Mouse (Mus musculus) forebrain, embryonic 10.5 days (tissue): ENCODE data around the gene Pts. TPM values are rescaled to one million over a fixed set of nuclear protein-coding genes. Genes with fewer than 3 reads are reported as not detected.

Experiments
- DNase-seq: peaks from one replicate; pipeline ENCODE4 v3.0.0-alpha.2; 2017; ENCODE audit warnings: low spot score; ENCODE audit errors: extremely low spot score
- H3K27ac ChIP-seq: fragments of 300-500 bp; sonication (generic); 2 replicates; pipeline ENCODE4 v1.5.1; 2016; ENCODE audit warnings: mild to moderate bottlenecking
- H3K27me3 ChIP-seq: fragments of 300-500 bp; sonication (generic); 2 replicates; pipeline ENCODE4 v1.6.1; 2016; ENCODE audit warnings: mild to moderate bottlenecking; ENCODE audit not compliant: poor library complexity, severe bottlenecking
- H3K36me3 ChIP-seq: fragments of 300-500 bp; sonication (generic); replicated peaks from 2 replicates; pipeline ENCODE4 v1.6.1; 2016; ENCODE audit warnings: mild to moderate bottlenecking, moderate library complexity
- H3K4me1 ChIP-seq: fragments of 300-500 bp; sonication (generic); 2 replicates; pipeline ENCODE4 v1.6.1; 2016
- H3K4me3 ChIP-seq: fragments of 300-500 bp; sonication (generic); 2 replicates; pipeline ENCODE4 v1.5.1; 2016; ENCODE audit warnings: mild to moderate bottlenecking, moderate library complexity
- H3K9me3 ChIP-seq: fragments of 300-500 bp; sonication (generic); 2 replicates; pipeline ENCODE4 v1.6.1; 2016; ENCODE audit warnings: mild to moderate bottlenecking, moderate library complexity
- WGBS: fragments of 180-500 bp; shearing (Covaris S2); methylation state at CpG from one replicate; pipeline ENCODE4 v1.1.7; 2016; 5-methylcytosine and 5-hydroxymethylcytosine counted together
- polyA plus RNA-seq: library from polyadenylated mRNA; unstranded; fragments of >200 nt; fragmentation: Nextera tagmentation; extraction: Ambion mirVana; gene quantifications from 2 replicates; pipeline ENCODE4 v1.2.1, GENCODE M21; 2016

Pts gene
- polyA plus RNA-seq, 1 experiment from 2014 or later: 81.2 TPM

DNA sequence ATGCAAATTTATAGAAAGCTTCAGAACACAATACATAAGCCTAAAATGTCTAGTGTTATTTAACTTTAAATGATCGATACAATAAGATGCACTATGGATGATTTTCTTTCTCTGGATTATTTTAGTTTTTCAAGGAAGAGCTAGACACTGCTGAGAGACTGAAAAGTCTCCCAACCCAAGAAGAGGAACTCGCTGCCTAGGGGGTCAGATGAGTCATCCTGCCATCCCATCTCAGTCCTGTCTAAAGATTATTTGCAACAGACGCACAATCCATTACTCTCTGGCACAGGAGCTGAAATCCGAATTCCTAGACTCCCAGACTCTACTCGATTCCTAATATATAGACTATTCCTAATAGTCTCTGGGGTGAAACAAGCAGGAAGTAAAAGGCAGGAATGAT lies 23.7 kb upstream of the Pts start:
- Histone ChIP-seq H3K4me1 (peaks cover 21% of the 10 kb centered on the region), H3K27me3 (no peaks in the 10 kb centered on the region), H3K9me3 (no peaks in the 10 kb centered on the region), H3K36me3 (no peaks in the 10 kb centered on the region), H3K27ac (no peak overlapping the region), H3K4me3 (no peak overlapping the region)
- DNase-seq: no peak
- 88% methylated on average over 5 of the region's 5 CpGs for WGBS

- Histone ChIP-seq H3K4me1 (peaks cover 4% of the 10 kb centered on the region), H3K27me3 (no peaks in the 10 kb centered on the region), H3K27ac (no peak overlapping the region), H3K36me3 (no peaks in the 10 kb centered on the region), H3K9me3 (no peaks in the 10 kb centered on the region), H3K4me3 (no peak overlapping the region)
- 90% methylated on average over 4 of the region's 4 CpGs for WGBS
- no peak for DNase-seq
Measured at GRCm38 (mm10) chr9:50548936-50549335, 20.4 kb upstream of the Pts start.

- no peak overlapping the region for H3K4me3 ChIP-seq
- no peaks in the 10 kb centered on the region for H3K9me3 ChIP-seq
- 71% methylated on average over 5 of the region's 5 CpGs for WGBS
- H3K27me3 ChIP-seq: no peaks in the 10 kb centered on the region
- no peak overlapping the region for H3K27ac ChIP-seq
- H3K36me3 ChIP-seq: no peaks in the 10 kb centered on the region
- H3K4me1 ChIP-seq: no peaks in the 10 kb centered on the region
- no peak for DNase-seq
Measured at GRCm38 (mm10) chr9:50547859-50548478, 19.4 kb upstream of the Pts start.

- DNase-seq: no peak
Measured at GRCm38 (mm10) chr9:50542401-50542800, 13.9 kb upstream of the Pts start.

GRCm38 (mm10) chr9:50540170-50540569 lies 11.6 kb upstream of the Pts start:
- Histone ChIP-seq H3K4me1 (peaks cover 15% of the 10 kb centered on the region), H3K4me3 (no peak overlapping the region), H3K9me3 (no peaks in the 10 kb centered on the region), H3K27me3 (no peaks in the 10 kb centered on the region), H3K27ac (peak overlapping the region; percentile 48; the same call in 1 of the 2 replicates), H3K36me3 (no peaks in the 10 kb centered on the region)
- WGBS: 79% methylated on average over 7 of the region's 7 CpGs
- no peak for DNase-seq

More at GRCm38 (mm10) chr9:50542401-50542800, 13.9 kb upstream of the Pts start:
- no peaks in the 10 kb centered on the region for H3K9me3 ChIP-seq
- no peak overlapping the region for H3K4me3 ChIP-seq
- WGBS: 79% methylated on average over 9 of the region's 9 CpGs
- H3K27ac ChIP-seq: no peak overlapping the region
- H3K36me3 ChIP-seq: no peaks in the 10 kb centered on the region
- peaks cover 15% of the 10 kb centered on the region for H3K4me1 ChIP-seq
- no peaks in the 10 kb centered on the region for H3K27me3 ChIP-seq

DNA sequence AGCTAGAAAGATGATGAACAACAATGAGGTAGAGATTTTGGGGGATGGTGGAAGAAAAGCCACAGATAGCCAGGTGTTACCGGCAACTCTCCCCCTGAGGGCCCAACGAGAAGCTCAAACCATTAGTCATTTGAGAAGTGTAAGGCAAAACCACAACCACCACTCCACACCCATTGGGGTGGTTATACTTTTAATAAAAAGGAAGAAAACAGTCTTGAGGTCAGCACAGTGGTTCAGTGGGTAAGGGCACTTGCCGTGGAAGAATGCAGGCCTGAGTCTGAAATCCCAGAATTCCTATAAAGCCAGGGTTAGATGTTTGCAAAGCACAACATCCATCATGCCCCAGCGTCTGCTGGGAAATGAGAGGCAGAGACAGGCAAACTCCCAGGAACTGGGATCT lies 8.8 kb upstream of the Pts start:
- Histone ChIP-seq H3K27ac (no peak overlapping the region), H3K4me3 (no peak overlapping the region), H3K9me3 (no peaks in the 10 kb centered on the region), H3K27me3 (no peaks in the 10 kb centered on the region), H3K4me1 (peaks cover 15% of the 10 kb centered on the region), H3K36me3 (no peaks in the 10 kb centered on the region)
- no peak for DNase-seq
- WGBS: 85% methylated on average over 4 of the region's 4 CpGs

GRCm38 (mm10) chr9:50536603-50537135 lies 8.1 kb upstream of the Pts start:
- H3K4me3 ChIP-seq: no peak overlapping the region
- DNase-seq: no peak
- H3K4me1 ChIP-seq: peaks cover 15% of the 10 kb centered on the region
- no peak overlapping the region for H3K27ac ChIP-seq
- H3K36me3 ChIP-seq: no peaks in the 10 kb centered on the region
- WGBS: 80% methylated on average over 7 of the region's 7 CpGs
- H3K9me3 ChIP-seq: no peaks in the 10 kb centered on the region
- no peaks in the 10 kb centered on the region for H3K27me3 ChIP-seq

DNA sequence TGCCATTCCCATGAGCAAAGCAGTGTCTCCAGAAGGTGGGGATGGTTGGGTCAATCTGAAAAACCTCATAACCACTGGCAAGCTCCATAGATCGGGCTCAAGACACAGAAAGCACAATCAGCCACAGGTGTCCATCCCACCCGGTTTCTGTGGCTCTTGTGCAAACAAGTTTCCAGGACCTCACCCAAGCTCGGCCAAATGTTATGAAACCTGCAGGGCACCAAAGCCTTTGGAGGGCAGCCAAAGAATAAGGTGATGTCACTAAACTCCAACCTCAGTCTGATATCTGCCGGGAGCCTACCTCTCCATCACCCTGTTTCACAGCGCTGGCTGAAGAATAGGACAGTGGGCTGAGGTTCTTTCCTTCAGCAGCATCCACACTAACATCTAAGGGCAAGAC lies 7.4 kb upstream of the Pts start:
- H3K4me3 ChIP-seq: no peak overlapping the region
- WGBS: 92% methylated on average over 5 of the region's 5 CpGs
- H3K27me3 ChIP-seq: no peaks in the 10 kb centered on the region
- H3K36me3 ChIP-seq: no peaks in the 10 kb centered on the region
- peaks cover 15% of the 10 kb centered on the region for H3K4me1 ChIP-seq
- no peak overlapping the region for H3K27ac ChIP-seq
- H3K9me3 ChIP-seq: no peaks in the 10 kb centered on the region
- no peak for DNase-seq

DNA sequence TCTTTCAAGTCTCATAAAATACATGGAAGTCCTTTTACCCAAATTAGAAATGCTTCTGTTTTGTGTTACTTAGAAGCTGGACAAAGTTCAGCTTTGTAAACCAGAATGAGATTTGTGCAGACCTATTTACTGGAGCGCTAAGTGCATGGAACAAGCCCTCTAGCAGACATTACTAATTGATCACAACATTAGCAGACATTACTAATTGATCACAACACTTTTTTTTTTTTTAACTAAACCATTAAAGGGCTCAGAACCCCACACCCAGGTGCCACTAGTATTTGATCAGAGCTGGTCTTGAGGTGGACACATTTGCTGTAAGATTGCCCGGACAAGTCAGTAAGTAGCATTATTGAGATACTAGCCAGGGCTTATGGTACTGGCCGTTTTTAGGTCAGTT lies 5.3 kb upstream of the Pts start:
- no peak for DNase-seq
- no peaks in the 10 kb centered on the region for H3K36me3 ChIP-seq
- 83% methylated on average over 3 of the region's 3 CpGs for WGBS
- H3K4me3 ChIP-seq: no peak overlapping the region
- H3K9me3 ChIP-seq: no peaks in the 10 kb centered on the region
- peaks cover under 1% of the 10 kb centered on the region; the same call in 1 of the 2 replicates for H3K4me1 ChIP-seq
- no peak overlapping the region for H3K27ac ChIP-seq
- H3K27me3 ChIP-seq: no peaks in the 10 kb centered on the region

DNA sequence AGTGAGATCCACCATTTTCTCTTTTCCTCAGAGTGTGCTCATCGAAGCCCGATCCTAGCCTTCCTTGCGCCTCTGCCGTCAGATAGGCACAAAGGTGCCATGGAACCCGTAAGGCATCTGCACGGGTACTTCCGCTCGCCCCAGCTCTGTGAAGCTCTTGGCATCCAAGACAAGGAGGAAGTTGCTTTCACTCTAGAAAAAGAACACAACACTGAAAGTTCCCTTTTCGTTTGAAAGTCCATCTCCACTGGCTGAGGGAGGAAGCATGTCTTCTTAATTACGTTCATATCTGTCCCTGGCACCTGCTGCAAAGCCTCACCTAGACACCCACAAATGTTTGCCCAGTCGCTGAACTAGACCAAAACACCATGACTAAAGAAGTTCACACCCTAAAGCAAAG lies 4.8 kb upstream of the Pts start:
- no peaks in the 10 kb centered on the region for H3K36me3 ChIP-seq
- no peaks in the 10 kb centered on the region; the same call in 1 of the 2 replicates for H3K4me1 ChIP-seq
- H3K27me3 ChIP-seq: no peaks in the 10 kb centered on the region
- 87% methylated on average over 11 of the region's 11 CpGs for WGBS
- peak; percentile 9 for DNase-seq
- no peak overlapping the region for H3K27ac ChIP-seq
- H3K9me3 ChIP-seq: no peaks in the 10 kb centered on the region
- H3K4me3 ChIP-seq: no peak overlapping the region

DNA sequence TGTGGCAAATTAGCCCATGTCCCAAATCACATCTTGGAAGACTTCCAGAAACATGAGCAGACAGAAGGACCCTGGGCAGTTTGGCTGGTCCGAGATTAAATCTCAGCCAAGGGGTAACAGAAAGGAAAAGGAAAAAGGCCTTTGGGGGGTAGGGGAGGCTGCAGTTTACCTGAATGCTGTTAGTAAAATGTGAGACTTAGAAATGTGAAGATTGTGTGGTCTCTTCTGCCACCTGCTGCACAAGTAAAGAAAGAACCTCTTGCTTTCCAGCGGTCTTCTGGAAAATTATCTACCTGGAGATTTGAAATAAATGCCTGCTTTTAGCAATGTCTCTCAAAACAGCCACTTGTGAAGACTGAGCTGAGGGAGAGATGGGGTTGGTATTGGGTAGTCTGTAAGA lies 2.4 kb upstream of the Pts start:
- 44% methylated on average over 2 of the region's 2 CpGs for WGBS
- DNase-seq: no peak
- H3K4me3 ChIP-seq: no peak overlapping the region
- H3K27ac ChIP-seq: no peak overlapping the region
- H3K4me1 ChIP-seq: peaks cover 12% of the 10 kb centered on the region
- no peaks in the 10 kb centered on the region for H3K9me3 ChIP-seq
- no peaks in the 10 kb centered on the region for H3K27me3 ChIP-seq
- no peaks in the 10 kb centered on the region for H3K36me3 ChIP-seq

DNA sequence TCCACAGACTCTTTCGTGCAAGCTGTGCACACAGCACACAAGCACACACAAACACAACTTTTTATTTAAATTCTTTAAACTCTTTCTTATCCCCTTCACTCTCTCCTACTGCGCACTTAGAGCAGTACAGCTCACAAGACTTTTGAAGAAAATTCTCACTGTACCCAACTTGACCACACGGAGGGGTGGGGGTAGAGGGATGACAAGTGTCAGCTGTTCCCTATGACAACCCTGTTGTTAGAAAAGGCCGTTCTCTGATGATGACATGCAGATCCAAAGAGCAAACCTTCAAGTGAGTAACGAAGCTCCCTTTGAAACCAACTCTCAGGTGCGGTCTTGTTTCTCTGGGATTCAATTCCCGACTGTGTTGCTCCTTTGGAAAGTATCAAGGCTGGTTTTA lies 664 bp downstream of the Pts start:
- no peak for DNase-seq
- Histone ChIP-seq H3K36me3 (peaks cover 7% of the 10 kb centered on the region), H3K27ac (peak overlapping the region; percentile 92), H3K27me3 (no peaks in the 10 kb centered on the region), H3K9me3 (no peaks in the 10 kb centered on the region), H3K4me1 (peaks cover 12% of the 10 kb centered on the region), H3K4me3 (peak overlapping the region; percentile 85)
- 49% methylated on average over 7 of the region's 7 CpGs for WGBS

- 86% methylated on average over 5 of the region's 5 CpGs for WGBS
- no peaks in the 10 kb centered on the region for H3K9me3 ChIP-seq
- peaks cover 7% of the 10 kb centered on the region for H3K36me3 ChIP-seq
- H3K4me3 ChIP-seq: no peak overlapping the region
- H3K27me3 ChIP-seq: no peaks in the 10 kb centered on the region
- no peak overlapping the region for H3K27ac ChIP-seq
- no peak for DNase-seq
- H3K4me1 ChIP-seq: peaks cover 12% of the 10 kb centered on the region
Measured at GRCm38 (mm10) chr9:50525585-50525984, 2.9 kb downstream of the Pts start.
